Mouse (Mus musculus) stomach, postnatal 0 days (tissue): Measurements from ENCODE around the gene Hdhd5. TPM values are rescaled to one million over a fixed set of nuclear protein-coding genes. Genes with fewer than 3 reads are reported as not detected.
A peak's percentile ranks its signal among the peaks of the same experiment; 100 is the strongest.

Experiments used
- ATAC-seq: fragments of 200-750 bp; cut with Nextera tagmentation; 2 replicates; pipeline ENCODE4 v1.8.0; 2017; ENCODE audit not compliant: low FRiP score, low TSS enrichment
- DNase-seq: peaks from one replicate; pipeline ENCODE4 v3.0.0-alpha.2; 2016; ENCODE audit warnings: low spot score
- H3K27ac ChIP-seq: fragments of 300-500 bp; sonication (generic); replicated peaks from 2 replicates; pipeline ENCODE4 v1.5.1; 2014; ENCODE audit warnings: mild to moderate bottlenecking, control low read depth
- H3K27me3 ChIP-seq: fragments of 300-500 bp; sonication (generic); 2 replicates; pipeline ENCODE4 v1.6.1; 2014; ENCODE audit warnings: low read length; ENCODE audit not compliant: control insufficient read depth, insufficient read depth
- H3K36me3 ChIP-seq: fragments of 300-500 bp; sonication (generic); 2 replicates; pipeline ENCODE4 v1.6.1; 2014; ENCODE audit warnings: low read length, mixed read lengths; ENCODE audit not compliant: control insufficient read depth, insufficient read depth
- H3K4me1 ChIP-seq: fragments of 300-500 bp; sonication (generic); replicated peaks from 2 replicates; pipeline ENCODE4 v1.6.1; 2014; ENCODE audit warnings: antibody characterized with exemption; ENCODE audit not compliant: control insufficient read depth, insufficient read depth
- H3K4me2 ChIP-seq: fragments of 300-500 bp; sonication (generic); replicated peaks from 2 replicates; pipeline ENCODE4 v1.6.1; 2014; ENCODE audit warnings: low read depth, mild to moderate bottlenecking, control low read depth, moderate library complexity
- H3K4me3 ChIP-seq: fragments of 300-500 bp; sonication (generic); 2 replicates; pipeline ENCODE4 v1.5.1; 2014; ENCODE audit warnings: low read depth, low read length, control low read depth
- H3K9ac ChIP-seq: fragments of 300-500 bp; sonication (generic); 2 replicates; pipeline ENCODE4 v1.6.1; 2014; ENCODE audit warnings: mild to moderate bottlenecking, low read length, control low read depth, mixed read lengths
- H3K9me3 ChIP-seq: fragments of 300-500 bp; sonication (generic); 2 replicates; pipeline ENCODE4 v1.6.1; 2016; ENCODE audit warnings: low read length; ENCODE audit not compliant: control insufficient read depth
- CTCF ChIP-seq: IDR thresholded peaks from 2 replicates; pipeline ENCODE4 v1.5.1; 2016; ENCODE audit warnings: antibody characterized with exemption, low read depth, mild to moderate bottlenecking, moderate library complexity
- EP300 ChIP-seq: optimal IDR thresholded peaks from 2 replicates; pipeline ENCODE3; 2016; ENCODE audit warnings: antibody characterized with exemption
- WGBS: fragments of 180-500 bp; shearing (Covaris S2); extraction: QIAGEN DNeasy Blood & Tissue Kit; methylation state at CpG from one replicate; pipeline ENCODE4 v1.1.7; 2014; 5-methylcytosine and 5-hydroxymethylcytosine counted together
- polyA plus RNA-seq: library from polyadenylated mRNA; unstranded; fragments of >200 nt; fragmentation: Nextera tagmentation; extraction: Ambion mirVana; gene quantifications from 2 replicates; pipeline ENCODE4 v1.2.1, GENCODE M21; 2015

Hdhd5 gene
- polyA plus RNA-seq, 1 experiment from 2014 or later, result 8.5 TPM

GRCm38 (mm10) chr6:120479302-120479701, 51.8 kb downstream of the Hdhd5 start:
- Histone ChIP-seq H3K4me2 (no peak overlapping the region), H3K4me1 (no peaks in the 10 kb centered on the region), H3K27ac (no peak overlapping the region), H3K9ac (no peak overlapping the region), H3K27me3 (no peaks in the 10 kb centered on the region), H3K36me3 (no peaks in the 10 kb centered on the region; the same call in none of the 2 replicates), H3K4me3 (no peak overlapping the region), H3K9me3 (no peaks in the 10 kb centered on the region)
- ATAC-seq, result no peak
- DNase-seq, result no peak
- WGBS, result 83% methylated on average over 2 of the region's 2 CpGs
- TF ChIP-seq EP300 (no peak), CTCF (no peak)

DNA sequence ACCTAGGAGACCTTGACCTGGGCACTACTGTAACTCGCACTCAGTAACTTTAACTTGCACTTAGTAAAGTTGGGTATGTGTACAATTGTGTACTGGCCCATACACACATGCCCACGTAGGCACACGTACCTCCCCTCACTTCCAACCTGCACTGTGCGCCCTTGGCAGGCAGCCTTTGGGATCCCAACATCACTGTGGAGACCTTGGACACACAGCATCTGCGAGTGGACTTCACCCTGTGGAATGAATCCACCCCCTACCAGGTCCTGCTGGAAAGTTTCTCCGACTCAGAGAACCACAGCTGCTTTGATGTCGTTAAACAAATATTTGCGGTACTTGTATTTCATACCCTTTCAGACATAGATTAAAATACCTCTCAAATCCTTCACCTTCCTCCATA, 55.8 kb downstream of the Hdhd5 start:
- no peak overlapping the region for H3K27ac ChIP-seq
- DNase-seq (no peak), ATAC-seq (peak; percentile 36; the same call in 1 of the 2 replicates)
- H3K9me3 ChIP-seq, result no peaks in the 10 kb centered on the region
- no peaks in the 10 kb centered on the region for H3K27me3 ChIP-seq
- H3K4me2 ChIP-seq, result no peak overlapping the region
- TF ChIP-seq CTCF, result no peak
- no peak for TF ChIP-seq EP300
- H3K4me3 ChIP-seq, result no peak overlapping the region
- 52% methylated on average over 8 of the region's 8 CpGs for WGBS
- H3K36me3 ChIP-seq, result no peaks in the 10 kb centered on the region; the same call in none of the 2 replicates
- H3K4me1 ChIP-seq, result no peaks in the 10 kb centered on the region
- no peak overlapping the region for H3K9ac ChIP-seq

- ATAC-seq, result 0 out of 2 replicates have a peak, but pooled peaks have one; percentile 16
- no peak overlapping the region for H3K9ac ChIP-seq
- no peak overlapping the region for H3K4me3 ChIP-seq
- no peaks in the 10 kb centered on the region; the same call in none of the 2 replicates for H3K36me3 ChIP-seq
- H3K9me3 ChIP-seq, result no peaks in the 10 kb centered on the region
- TF ChIP-seq CTCF (no peak), EP300 (no peak)
- no peak overlapping the region for H3K4me2 ChIP-seq
- no peak for DNase-seq
- no peaks in the 10 kb centered on the region for H3K27me3 ChIP-seq
- no peak overlapping the region for H3K27ac ChIP-seq
- no peaks in the 10 kb centered on the region for H3K4me1 ChIP-seq
- WGBS, result 49% methylated on average over 5 of the region's 5 CpGs
Measured at GRCm38 (mm10) chr6:120473427-120473826, 57.7 kb downstream of the Hdhd5 start.

GRCm38 (mm10) chr6:120472455-120473140, 58.5 kb downstream of the Hdhd5 start:
- H3K4me2 ChIP-seq, result no peak overlapping the region
- H3K4me3 ChIP-seq, result no peak overlapping the region
- no peaks in the 10 kb centered on the region for H3K27me3 ChIP-seq
- no peaks in the 10 kb centered on the region for H3K4me1 ChIP-seq
- WGBS, result 46% methylated on average over 8 of the region's 8 CpGs
- no peak for ATAC-seq
- no peak overlapping the region for H3K27ac ChIP-seq
- no peak overlapping the region for H3K9ac ChIP-seq
- no peaks in the 10 kb centered on the region for H3K9me3 ChIP-seq
- DNase-seq, result no peak
- no peaks in the 10 kb centered on the region; the same call in 1 of the 2 replicates for H3K36me3 ChIP-seq
- TF ChIP-seq EP300 (no peak), CTCF (no peak)

GRCm38 (mm10) chr6:120471991-120472441, 59.1 kb downstream of the Hdhd5 start:
- Histone ChIP-seq H3K4me1 (no peaks in the 10 kb centered on the region), H3K9me3 (no peaks in the 10 kb centered on the region), H3K4me2 (no peak overlapping the region), H3K9ac (no peak overlapping the region), H3K36me3 (no peaks in the 10 kb centered on the region; the same call in 1 of the 2 replicates), H3K27me3 (no peaks in the 10 kb centered on the region), H3K27ac (no peak overlapping the region), H3K4me3 (no peak overlapping the region)
- DNase-seq (no peak), ATAC-seq (no peak)
- TF ChIP-seq CTCF (no peak), EP300 (no peak)
- WGBS, result 32% methylated on average over 5 of the region's 5 CpGs

GRCm38 (mm10) chr6:120470666-120471065, 60.5 kb downstream of the Hdhd5 start:
- H3K4me1 ChIP-seq, result no peaks in the 10 kb centered on the region
- ATAC-seq (0 out of 2 replicates have a peak, but pooled peaks have one; percentile 13), DNase-seq (no peak)
- no peak for TF ChIP-seq EP300
- no peak overlapping the region for H3K27ac ChIP-seq
- no peak overlapping the region for H3K9ac ChIP-seq
- WGBS, result 62% methylated on average over 1 of the region's 1 CpGs
- no peaks in the 10 kb centered on the region for H3K27me3 ChIP-seq
- H3K4me2 ChIP-seq, result no peak overlapping the region
- no peak overlapping the region for H3K4me3 ChIP-seq
- H3K36me3 ChIP-seq, result no peaks in the 10 kb centered on the region
- no peaks in the 10 kb centered on the region for H3K9me3 ChIP-seq
